Mouse (Mus musculus) urinary bladder, adult 2 months (tissue): ENCODE measurements at regions not wholly inside any gene's neighbourhood (a gene's known extent, or its start where the extent isn't known, plus 50 kb on each side); places are given as distances from the start of the nearest gene placed in this dataset.
A peak's percentile ranks its signal among the peaks of the same experiment; 100 is the strongest.
"Not testable (repeated sequence)": the region's sequence is repeated elsewhere in the genome, so short reads cannot be mapped to it uniquely, and the experiment has no call there.

Experiments
- DNase-seq: peaks from one replicate; pipeline ENCODE4 v3.0.0; 2022; ENCODE audit warnings: low spot score

DNA sequence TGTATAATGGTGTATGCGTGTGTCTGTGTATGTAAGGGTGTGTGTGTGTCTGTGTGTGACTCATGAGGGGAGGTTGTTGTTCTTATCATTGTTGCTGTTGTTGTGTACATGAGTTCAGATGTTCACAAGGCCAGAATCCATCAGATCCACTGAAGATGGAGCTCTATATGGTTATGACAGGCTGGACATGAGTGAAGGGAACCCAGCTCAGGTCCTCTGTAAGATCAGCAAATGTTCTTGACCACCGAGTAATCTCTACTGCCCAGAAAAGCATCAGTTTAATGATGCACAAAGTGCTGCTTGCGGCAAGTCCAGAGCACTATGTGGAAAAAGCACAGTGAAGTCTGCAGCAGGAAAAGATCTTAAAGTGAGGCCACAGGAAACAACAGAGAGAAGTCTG, 77.5 kb downstream of the Gm15319 start:
- not testable (repeated sequence) for DNase-seq

DNA sequence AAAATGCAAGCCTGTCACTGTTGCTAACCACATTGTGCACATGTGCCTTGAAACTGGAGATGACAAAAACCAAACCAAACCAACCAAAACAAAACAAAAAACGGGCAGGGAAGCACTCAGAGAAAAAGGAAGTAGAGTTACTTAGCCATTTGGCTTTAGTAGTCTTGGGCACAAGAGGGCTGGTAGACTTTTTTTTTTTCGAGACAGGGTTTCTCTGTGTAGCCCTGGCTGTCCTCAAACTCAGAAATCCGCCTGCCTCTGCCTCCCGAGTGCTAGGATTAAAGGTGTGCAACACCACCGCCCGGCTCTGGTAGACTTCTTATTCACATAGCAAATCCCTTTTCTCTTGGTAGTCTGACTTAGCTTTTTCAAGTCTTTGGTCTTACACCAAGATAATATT, 78.2 kb downstream of the Gm15319 start:
- peak; percentile 29 for DNase-seq

DNA sequence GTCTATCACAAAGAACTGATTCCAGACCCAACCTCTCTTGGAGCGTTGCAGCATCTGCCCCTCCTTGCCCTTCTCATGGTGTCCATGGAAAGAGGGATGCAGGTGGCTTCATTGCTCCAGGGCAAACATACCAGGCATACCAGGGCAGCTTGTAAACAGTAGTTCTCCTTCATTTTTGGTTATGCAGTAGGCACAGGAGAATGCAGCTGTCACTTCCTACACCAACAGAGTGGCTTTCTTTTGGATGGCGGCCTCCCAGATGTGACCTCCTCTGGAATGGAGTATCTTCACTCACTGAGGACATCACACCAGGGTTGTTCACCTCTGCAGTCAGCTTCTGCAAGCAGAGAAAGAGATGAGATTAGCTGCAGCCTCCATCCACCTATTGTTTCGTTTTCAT, 79.9 kb downstream of the Gm15319 start:
- DNase-seq, result not testable (repeated sequence)

DNA sequence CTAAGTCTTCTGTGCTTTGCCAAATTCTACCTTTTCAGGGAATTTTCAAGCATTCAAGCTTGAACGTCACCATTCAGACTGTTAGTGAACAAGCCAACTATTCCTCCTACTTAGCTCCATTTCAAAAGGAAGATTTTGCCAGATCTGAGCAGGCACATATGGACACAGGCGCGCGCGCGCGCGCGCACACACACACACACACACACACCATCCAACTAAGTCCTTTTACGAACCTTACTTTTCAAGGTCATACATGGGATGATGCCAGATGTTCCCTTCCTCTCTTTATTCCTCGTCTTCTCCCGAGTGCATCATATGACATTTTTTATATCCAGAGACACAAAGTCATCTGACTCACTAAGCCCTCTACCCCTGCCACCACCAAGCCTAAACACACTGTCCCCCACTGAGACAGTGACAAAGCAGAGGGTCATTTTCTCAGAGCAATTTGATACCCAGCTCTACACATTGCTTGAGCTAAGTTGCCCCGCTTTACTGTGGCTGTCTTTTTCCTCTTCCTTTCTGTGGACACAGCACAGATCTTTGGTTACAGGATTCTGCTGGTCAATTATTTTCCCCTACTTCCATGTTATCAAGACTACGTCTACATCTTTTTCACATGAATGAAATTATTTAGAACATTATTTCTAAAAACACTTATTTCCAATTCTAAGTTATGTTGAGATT, 81.7 kb downstream of the Gm15319 start:
- DNase-seq, result not testable (repeated sequence)

DNA sequence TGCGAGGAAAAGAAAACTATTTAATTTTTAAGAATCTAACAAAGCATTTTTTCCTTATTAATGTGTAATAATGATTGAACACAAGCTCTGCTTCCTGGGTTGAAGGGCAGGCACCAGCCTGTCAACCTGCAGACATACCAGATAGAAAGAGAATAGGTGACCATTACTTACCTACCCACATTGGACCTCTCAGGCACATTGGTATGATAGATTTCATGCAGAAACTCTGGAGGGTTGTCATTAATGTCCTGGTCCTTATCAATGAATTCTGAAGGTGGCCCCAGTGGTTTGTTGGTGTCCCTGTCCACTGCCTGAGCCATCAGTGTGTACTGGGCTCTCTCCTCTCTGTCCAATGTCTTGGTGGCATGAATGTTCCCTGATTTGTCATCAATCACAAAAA, 85.3 kb downstream of the Gm15319 start:
- DNase-seq, result not testable (repeated sequence)

DNA sequence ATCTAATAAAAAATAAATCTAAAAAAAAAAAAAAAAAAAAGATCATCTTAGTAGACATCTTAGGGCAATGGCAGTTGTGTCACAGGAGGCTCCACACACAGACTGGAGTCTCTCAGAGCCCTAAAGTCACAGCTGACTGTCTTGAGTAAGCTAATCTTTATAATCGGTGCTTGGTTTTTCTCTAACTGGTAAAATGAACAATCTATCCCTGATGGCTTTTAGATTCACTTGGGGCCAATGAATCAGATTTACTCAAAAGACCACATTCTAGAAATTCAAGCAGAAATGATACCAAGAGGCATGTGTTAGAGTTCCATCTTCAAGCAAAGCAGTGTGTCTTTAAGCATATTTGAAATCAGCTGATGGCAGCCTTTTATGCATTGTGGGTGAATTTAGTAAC, 86.3 kb downstream of the Gm15319 start:
- not testable (repeated sequence) for DNase-seq

DNA sequence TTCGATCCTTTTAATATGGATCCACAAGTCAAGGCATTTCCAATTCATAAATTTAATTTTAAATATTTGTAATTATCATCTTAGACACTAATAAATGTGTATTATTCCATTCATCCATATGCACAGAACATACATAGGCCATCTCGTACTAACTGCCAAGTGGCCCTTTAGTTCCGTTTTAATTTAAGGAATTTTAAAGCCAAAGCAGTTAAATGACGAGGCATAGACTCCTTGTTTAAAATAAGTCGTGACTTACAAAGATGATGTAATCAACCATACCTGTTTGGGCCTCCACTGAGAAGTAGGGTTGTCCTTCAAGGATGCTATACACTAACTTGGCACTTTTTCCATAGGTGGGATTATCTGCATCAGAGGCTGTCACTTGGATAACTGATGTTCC, 89.2 kb downstream of the Gm15319 start:
- not testable (repeated sequence) for DNase-seq

DNA sequence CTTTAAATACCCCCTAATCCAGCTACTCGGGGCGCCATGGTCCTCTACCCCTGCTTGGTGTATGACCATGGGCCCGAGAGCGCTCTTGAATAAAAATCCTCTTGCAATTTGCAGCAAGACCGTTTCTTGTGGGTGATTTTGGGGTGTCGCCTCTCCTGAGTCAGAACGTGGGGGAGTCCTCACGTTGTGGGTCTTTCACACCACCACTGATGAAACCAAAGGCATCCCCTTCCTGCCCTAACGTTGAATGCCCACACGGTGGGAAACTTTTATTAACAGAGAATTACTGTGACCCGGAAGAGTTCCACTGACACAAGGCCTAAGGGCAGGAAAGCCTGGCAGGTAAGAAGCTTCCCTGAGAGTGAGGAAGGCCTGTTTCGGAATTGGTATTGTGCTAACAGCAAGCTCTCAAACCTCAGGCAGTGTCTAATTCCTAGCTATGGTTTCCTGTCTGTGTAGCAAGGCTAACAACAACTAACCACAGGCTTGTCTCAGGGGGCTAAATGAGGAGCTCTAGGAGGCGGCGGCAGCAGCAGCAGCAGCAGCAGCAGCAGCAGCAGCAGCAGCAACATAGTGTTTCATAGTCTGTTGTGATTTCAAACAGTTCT, 95.4 kb downstream of the Gm15319 start:
- not testable (repeated sequence) for DNase-seq

DNA sequence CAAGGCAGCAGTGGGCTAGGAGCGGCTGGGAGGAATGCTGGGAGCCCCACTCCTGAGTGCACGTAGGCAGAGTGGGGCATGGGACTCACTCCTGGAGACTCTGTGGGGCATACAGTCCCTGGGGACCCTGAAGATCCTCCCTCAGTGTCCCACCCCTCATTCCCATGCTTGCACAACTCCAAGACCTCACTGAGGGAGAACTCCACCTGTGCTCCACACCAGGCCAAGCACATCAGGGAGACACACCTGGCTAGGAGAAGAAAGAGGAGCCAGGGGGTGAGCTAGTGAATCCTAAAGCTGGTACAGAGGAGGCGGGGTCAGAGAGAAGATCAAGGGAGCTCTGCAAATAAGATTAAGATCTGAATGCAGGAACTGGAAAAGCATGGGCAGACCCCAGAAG, 96.2 kb downstream of the Gm15319 start:
- peak; percentile 71 for DNase-seq

DNA sequence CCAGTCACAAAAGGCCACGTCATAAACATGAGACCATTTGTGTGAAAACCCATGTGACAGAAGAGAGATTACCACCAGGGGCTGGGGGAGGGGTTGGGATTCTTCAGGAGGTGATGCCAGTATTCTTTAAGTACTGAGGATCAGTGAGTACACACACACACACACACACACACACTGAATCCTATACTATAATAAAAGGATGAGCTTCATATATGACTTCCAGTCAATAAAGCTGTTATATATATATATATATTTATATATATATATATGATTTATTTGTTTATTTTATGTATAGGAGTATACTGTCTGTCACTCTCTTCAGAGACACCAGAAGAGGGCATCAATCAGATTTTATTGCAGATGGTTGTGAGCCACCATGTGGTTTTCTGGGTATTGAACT, 98.4 kb downstream of the Gm15319 start:
- not testable (repeated sequence) for DNase-seq

DNA sequence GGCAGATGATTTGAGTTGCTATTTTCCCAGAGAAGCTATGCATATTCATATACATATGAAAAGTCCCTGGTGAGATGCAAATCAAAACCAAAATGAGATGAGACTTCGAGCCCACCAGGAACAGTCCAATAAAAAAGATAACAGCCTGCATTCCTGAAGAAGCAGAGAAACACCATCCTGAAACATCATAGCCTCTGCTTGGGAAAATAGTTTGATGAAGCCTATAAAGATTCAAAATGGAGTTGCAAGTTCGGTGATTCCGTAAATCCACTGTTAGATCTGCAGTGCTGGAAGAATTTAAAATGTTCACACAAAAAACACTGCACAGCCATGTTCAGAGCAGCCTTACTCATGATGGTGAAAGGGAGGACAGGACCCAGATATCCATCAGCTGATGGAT, 98.9 kb downstream of the Gm15319 start:
- not testable (repeated sequence) for DNase-seq

DNA sequence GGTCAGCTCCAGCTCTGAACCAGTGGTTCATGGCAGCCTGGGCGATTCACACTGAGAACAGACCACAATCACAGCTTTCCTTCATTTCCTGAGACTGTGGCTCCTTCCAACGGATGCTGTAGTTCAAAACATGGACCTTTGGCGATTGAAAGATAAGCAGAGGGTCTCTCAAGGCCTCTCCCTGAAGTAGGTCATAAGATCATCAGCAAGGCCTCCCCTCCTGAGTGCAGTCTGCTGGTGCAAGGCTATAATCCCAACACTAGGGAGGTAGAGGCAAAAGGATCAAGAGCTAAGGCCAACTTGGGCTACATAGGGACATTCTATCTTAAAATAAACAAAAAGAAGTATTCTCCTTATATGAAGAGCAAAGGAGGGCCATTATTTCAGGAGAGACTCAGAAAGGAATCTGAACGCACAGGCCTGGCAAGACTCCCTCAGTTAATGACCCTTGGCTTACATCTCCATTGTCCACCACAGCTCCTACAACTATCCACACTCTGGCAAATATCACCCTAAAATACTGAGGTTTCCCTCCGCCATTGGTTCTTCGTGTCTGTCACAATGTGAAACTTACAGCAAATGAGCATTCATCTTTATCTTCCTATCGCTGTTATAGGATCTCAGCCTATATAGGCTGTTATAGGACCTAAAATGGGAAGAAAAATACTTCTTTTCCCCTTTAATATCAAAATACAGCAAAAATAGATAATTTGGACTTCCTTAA, 100.0 kb downstream of the Gm15319 start:
- DNase-seq, result not testable (repeated sequence)

DNA sequence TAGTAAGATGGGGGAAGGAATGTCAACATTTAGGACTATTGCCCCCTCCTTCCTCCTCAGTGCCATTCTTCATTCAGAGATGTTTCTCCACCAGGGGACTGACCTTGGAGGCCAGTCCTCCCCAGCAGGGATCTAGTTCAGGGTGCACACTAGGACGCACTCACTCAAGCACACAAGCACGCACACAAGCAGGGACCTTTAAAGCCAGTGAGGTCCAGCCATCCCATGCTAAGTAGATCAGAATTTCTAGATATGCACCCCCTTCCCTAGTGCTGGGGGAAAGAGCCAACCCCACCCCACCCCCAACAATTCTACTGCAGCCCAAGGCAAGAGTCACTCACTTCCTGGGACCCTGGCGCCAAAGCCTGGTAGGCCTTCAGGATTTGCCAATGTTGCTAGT, 100.8 kb downstream of the Gm15319 start:
- DNase-seq, result not testable (repeated sequence)

DNA sequence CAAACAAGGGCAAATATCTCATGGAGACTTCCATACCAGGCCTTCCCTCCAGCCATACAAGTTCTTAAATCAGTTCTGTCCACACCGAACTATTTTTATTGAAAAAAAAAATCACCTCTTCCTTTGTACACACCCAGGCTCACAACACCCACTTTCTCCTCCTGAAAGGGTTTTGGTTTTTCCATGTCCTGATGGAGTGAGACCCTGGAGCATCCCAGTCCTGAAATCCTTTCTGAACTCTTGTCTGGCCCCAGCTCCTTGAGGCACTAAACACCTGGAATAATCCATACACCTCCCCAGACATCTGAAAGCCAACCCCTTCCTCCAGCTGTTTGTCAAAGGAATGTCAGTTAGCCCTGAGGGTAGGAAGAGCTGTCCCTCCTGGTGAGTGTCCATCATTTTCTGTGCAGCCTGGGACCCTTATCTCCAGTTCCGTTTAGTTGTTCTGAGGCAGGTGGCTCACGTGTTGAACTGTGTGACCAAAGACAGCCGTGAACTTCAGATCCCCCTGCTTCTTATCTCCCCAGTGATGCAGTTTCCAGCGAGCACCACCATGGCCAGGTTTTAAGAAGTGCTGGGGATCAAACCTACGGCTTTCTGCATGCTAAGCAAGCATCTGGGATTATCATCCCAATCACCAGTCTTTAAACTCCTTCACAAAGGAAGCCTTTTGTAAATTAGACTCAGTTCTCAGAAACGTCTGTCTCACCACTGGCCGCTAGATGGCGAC, 101.4 kb downstream of the Gm15319 start:
- not testable (repeated sequence) for DNase-seq

DNA sequence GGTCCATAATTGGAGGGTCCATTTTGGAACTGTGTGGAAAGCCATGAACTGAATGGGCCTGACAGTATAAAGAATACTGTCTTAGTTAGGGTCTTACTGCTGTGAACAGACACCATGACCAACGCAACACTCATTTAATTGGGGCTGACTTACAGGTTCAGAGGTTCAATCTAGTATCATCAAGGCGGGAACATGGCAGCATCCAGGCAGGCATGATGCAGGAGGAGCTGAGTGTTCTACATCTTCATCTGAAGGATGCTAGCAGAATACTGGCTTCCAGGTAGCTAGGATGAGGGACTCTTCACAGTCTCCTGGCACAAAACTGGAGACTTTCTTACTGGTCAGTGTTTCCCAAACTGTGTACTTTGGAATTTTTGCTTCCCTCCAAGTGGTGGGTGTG, 102.0 kb downstream of the Gm15319 start:
- not testable (repeated sequence) for DNase-seq

DNA sequence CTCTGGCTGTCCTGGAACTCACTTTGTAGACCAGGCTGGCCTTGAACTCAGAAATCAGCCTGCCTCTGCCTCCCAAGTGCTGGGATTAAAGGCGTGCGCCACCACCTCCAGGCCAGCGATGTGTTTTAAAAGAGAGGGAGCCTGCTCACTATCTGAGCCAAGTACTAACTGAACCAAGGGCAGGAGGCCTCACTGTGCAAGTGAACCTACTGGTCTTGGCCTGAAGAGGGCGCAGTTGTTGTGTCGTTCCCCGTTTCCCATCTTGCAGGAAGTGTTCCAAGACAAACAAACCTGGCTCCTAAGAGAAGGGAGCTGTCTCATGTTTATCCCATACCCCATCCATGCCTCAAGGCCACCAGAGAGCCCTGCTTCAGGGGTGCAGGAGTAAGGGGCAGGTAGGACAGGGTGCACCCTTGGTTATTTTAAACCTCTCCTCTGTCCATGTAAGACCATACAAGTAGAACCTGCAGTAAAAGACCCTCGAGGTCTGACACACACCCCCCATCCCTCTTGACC, 102.8 kb downstream of the Gm15319 start:
- not testable (repeated sequence) for DNase-seq

DNA sequence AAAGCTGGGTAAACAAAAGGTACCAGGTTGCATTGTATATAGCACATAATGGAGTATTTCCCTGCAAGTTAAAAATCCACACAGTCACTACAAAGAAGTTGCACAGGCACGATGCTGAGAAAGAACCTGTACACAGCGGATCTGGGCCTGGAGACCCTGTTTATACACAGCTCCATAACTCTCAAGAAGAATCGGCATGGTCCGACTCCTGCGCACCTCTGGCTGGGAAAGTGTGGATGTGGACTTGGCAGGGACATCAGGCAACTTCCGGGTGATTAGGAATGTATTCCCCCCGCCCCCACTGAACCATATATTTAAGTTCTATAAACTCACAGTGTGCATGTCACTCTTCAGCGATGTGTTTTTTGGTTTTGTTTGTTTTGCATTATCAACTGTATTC, 103.3 kb downstream of the Gm15319 start:
- not testable (repeated sequence) for DNase-seq
